Mouse (Mus musculus) thymus, adult 2 months (tissue): ENCODE measurements around the gene Zfp385a. TPM values are rescaled to one million over a fixed set of nuclear protein-coding genes. Genes with fewer than 3 reads are reported as not detected.

Experiments used
- DNase-seq: peaks from one replicate; pipeline ENCODE4 v3.0.0; 2021
- H3K27ac ChIP-seq: fragments of 200-500 bp; 2 replicates; pipeline ENCODE4 v1.5.1; 2012; ENCODE audit warnings: low read length, control low read depth; ENCODE audit not compliant: control insufficient read depth, insufficient read depth
- H3K27me3 ChIP-seq: fragments of 200-500 bp; 2 replicates; pipeline ENCODE4 v1.6.1; 2012; ENCODE audit warnings: mild to moderate bottlenecking, low read length, moderate library complexity, mixed read lengths; ENCODE audit not compliant: control insufficient read depth, insufficient read depth
- H3K36me3 ChIP-seq: fragments of 200-500 bp; 2 replicates; pipeline ENCODE4 v1.6.1; 2012; ENCODE audit warnings: mild to moderate bottlenecking, low read length, moderate library complexity; ENCODE audit not compliant: control insufficient read depth, insufficient read depth
- H3K4me1 ChIP-seq: fragments of 200-500 bp; replicated peaks from 2 replicates; pipeline ENCODE4 v1.6.1; 2012; ENCODE audit warnings: low read length; ENCODE audit not compliant: control insufficient read depth, insufficient read depth
- H3K4me3 ChIP-seq: fragments of 200-500 bp; 2 replicates; pipeline ENCODE4 v1.5.1; 2012; ENCODE audit warnings: mild to moderate bottlenecking, low read length, control low read depth, moderate library complexity; ENCODE audit not compliant: control insufficient read depth, insufficient read depth
- CTCF ChIP-seq: fragments of 200-500 bp; IDR thresholded peaks from 2 replicates; pipeline ENCODE4 v1.5.1; 2012; ENCODE audit warnings: mild to moderate bottlenecking, control low read depth, low read length, moderate library complexity, borderline replicate concordance; ENCODE audit not compliant: control insufficient read depth, poor library complexity, insufficient read depth; ENCODE audit errors: extremely low read depth
- POLR2A ChIP-seq: fragments of 200-500 bp; IDR thresholded peaks from 2 replicates; pipeline ENCODE4 v1.6.1; 2012; ENCODE audit warnings: mild to moderate bottlenecking, low read length, control low read depth, moderate library complexity; ENCODE audit not compliant: control insufficient read depth, poor library complexity, insufficient read depth; ENCODE audit errors: extremely low read depth
- WGBS: fragments of 180-500 bp; shearing (Covaris S2); methylation state at CpG from one replicate; pipeline ENCODE4 v1.1.7; 2018; 5-methylcytosine and 5-hydroxymethylcytosine counted together
- polyA plus RNA-seq: library from polyadenylated mRNA; depleted of rRNA; stranded (reverse); fragments of >200 nt; gene quantifications from 2 replicates; pipeline ENCODE4 v1.2.3, GENCODE M21; 2012

The Zfp385a gene
- polyA plus RNA-seq, 1 experiment: 18.6 TPM

GRCm38 (mm10) chr15:103294649-103295048 lies 45.2 kb downstream of the Zfp385a start:
- Histone ChIP-seq H3K27ac (no peak overlapping the region), H3K4me1 (peaks cover 7% of the 10 kb centered on the region; the same call in 1 of the 2 replicates), H3K4me3 (no peak overlapping the region), H3K36me3 (peaks cover 51% of the 10 kb centered on the region), H3K27me3 (no peaks in the 10 kb centered on the region)
- no peak for DNase-seq
- no peak for TF ChIP-seq CTCF
- no peak for TF ChIP-seq POLR2A
- WGBS: 81% methylated on average over 2 of the region's 2 CpGs

GRCm38 (mm10) chr15:103293375-103293774 lies 46.5 kb downstream of the Zfp385a start:
- DNase-seq: no peak
- WGBS: 100% methylated on average over 2 of the region's 2 CpGs
- H3K27ac ChIP-seq: no peak overlapping the region
- peaks cover 7% of the 10 kb centered on the region; the same call in 1 of the 2 replicates for H3K4me1 ChIP-seq
- H3K4me3 ChIP-seq: no peak overlapping the region
- no peaks in the 10 kb centered on the region for H3K27me3 ChIP-seq
- H3K36me3 ChIP-seq: peaks cover 49% of the 10 kb centered on the region
- TF ChIP-seq CTCF: no peak
- TF ChIP-seq POLR2A: no peak

GRCm38 (mm10) chr15:103292673-103293345 lies 47.1 kb downstream of the Zfp385a start:
- TF ChIP-seq CTCF (no peak), POLR2A (no peak)
- Histone ChIP-seq H3K4me1 (peaks cover 7% of the 10 kb centered on the region; the same call in 1 of the 2 replicates), H3K4me3 (no peak overlapping the region), H3K36me3 (peaks cover 43% of the 10 kb centered on the region), H3K27me3 (no peaks in the 10 kb centered on the region), H3K27ac (no peak overlapping the region)
- DNase-seq: no peak
- WGBS: 77% methylated on average over 4 of the region's 4 CpGs

- TF ChIP-seq POLR2A (no peak), CTCF (no peak)
- no peak for DNase-seq
- Histone ChIP-seq H3K36me3 (peaks cover 28% of the 10 kb centered on the region), H3K27ac (no peak overlapping the region), H3K4me1 (peaks cover 5% of the 10 kb centered on the region; the same call in 1 of the 2 replicates), H3K27me3 (no peaks in the 10 kb centered on the region), H3K4me3 (no peak overlapping the region)
- WGBS: 97% methylated on average over 9 of the region's 9 CpGs
These were observed 49.0 kb downstream of the Zfp385a start for GRCm38 (mm10) chr15:103290843-103291242.

- 94% methylated on average over 6 of the region's 6 CpGs for WGBS
- no peak overlapping the region for H3K27ac ChIP-seq
- H3K4me3 ChIP-seq: no peak overlapping the region
- DNase-seq: no peak
- no peaks in the 10 kb centered on the region for H3K27me3 ChIP-seq
- H3K36me3 ChIP-seq: peaks cover 28% of the 10 kb centered on the region
- H3K4me1 ChIP-seq: peaks cover under 1% of the 10 kb centered on the region; the same call in 1 of the 2 replicates
- no peak for TF ChIP-seq CTCF
- no peak for TF ChIP-seq POLR2A
These were observed 49.5 kb downstream of the Zfp385a start for GRCm38 (mm10) chr15:103290417-103290816.

GRCm38 (mm10) chr15:103289600-103289999 lies 50.3 kb downstream of the Zfp385a start:
- Histone ChIP-seq H3K27me3 (no peaks in the 10 kb centered on the region), H3K4me3 (no peak overlapping the region), H3K27ac (no peak overlapping the region), H3K4me1 (no peaks in the 10 kb centered on the region), H3K36me3 (peaks cover 28% of the 10 kb centered on the region)
- TF ChIP-seq POLR2A (no peak), CTCF (no peak)
- 99% methylated on average over 5 of the region's 5 CpGs for WGBS
- DNase-seq: no peak
